Mouse (Mus musculus) embryonic facial prominence, embryonic 14.5 days (tissue): ENCODE measurements around the gene Fam240a. TPM values are rescaled to one million over a fixed set of nuclear protein-coding genes. Genes with fewer than 3 reads are reported as not detected.

Source experiments
- ATAC-seq: fragments of 200-750 bp; cut with Nextera tagmentation; 2 replicates; pipeline ENCODE4 v1.8.0; 2017; ENCODE audit warnings: low read depth, moderate number of reproducible peaks, moderate TSS enrichment
- DNase-seq: peaks from one replicate; pipeline ENCODE4 v3.0.0-alpha.2; 2015; ENCODE audit warnings: low spot score
- H3K27ac ChIP-seq: fragments of 300-500 bp; sonication (generic); replicated peaks from 2 replicates; pipeline ENCODE4 v1.5.1; 2014; ENCODE audit warnings: low read depth, mild to moderate bottlenecking, low read length, moderate library complexity
- H3K27me3 ChIP-seq: fragments of 300-500 bp; sonication (generic); replicated peaks from 2 replicates; pipeline ENCODE4 v1.6.1; 2014; ENCODE audit warnings: low read length; ENCODE audit not compliant: control insufficient read depth, insufficient read depth
- H3K36me3 ChIP-seq: fragments of 300-500 bp; sonication (generic); 2 replicates; pipeline ENCODE4 v1.6.1; 2014; ENCODE audit warnings: low read length, mixed read lengths; ENCODE audit not compliant: control insufficient read depth, insufficient read depth
- H3K4me1 ChIP-seq: fragments of 300-500 bp; sonication (generic); 2 replicates; pipeline ENCODE4 v1.6.1; 2014; ENCODE audit warnings: antibody characterized with exemption, low read length; ENCODE audit not compliant: control insufficient read depth, insufficient read depth
- H3K4me2 ChIP-seq: fragments of 300-500 bp; sonication (generic); 2 replicates; pipeline ENCODE4 v1.6.1; 2014; ENCODE audit warnings: low read depth, mild to moderate bottlenecking, low read length, moderate library complexity, mixed read lengths
- H3K4me3 ChIP-seq: fragments of 300-500 bp; sonication (generic); 2 replicates; pipeline ENCODE4 v1.5.1; 2014; ENCODE audit warnings: low read depth, mild to moderate bottlenecking, low read length
- H3K9ac ChIP-seq: fragments of 300-500 bp; sonication (generic); 2 replicates; pipeline ENCODE4 v1.6.1; 2014; ENCODE audit warnings: low read depth, mild to moderate bottlenecking, low read length, moderate library complexity, mixed read lengths
- H3K9me3 ChIP-seq: fragments of 300-500 bp; sonication (generic); 2 replicates; pipeline ENCODE4 v1.6.1; 2016; ENCODE audit warnings: low read length; ENCODE audit not compliant: control insufficient read depth
- WGBS: fragments of 180-500 bp; shearing (Covaris S2); extraction: QIAGEN DNeasy Blood & Tissue Kit; methylation state at CpG from one replicate; pipeline ENCODE4 v1.1.7; 2014; 5-methylcytosine and 5-hydroxymethylcytosine counted together
- polyA plus RNA-seq: library from polyadenylated mRNA; unstranded; fragments of >200 nt; fragmentation: Nextera tagmentation; extraction: Ambion mirVana; gene quantifications from 2 replicates; pipeline ENCODE4 v1.2.1, GENCODE M21; 2014

Gene Fam240a
- polyA plus RNA-seq, 1 experiment from 2014 or later, result not detected

DNA sequence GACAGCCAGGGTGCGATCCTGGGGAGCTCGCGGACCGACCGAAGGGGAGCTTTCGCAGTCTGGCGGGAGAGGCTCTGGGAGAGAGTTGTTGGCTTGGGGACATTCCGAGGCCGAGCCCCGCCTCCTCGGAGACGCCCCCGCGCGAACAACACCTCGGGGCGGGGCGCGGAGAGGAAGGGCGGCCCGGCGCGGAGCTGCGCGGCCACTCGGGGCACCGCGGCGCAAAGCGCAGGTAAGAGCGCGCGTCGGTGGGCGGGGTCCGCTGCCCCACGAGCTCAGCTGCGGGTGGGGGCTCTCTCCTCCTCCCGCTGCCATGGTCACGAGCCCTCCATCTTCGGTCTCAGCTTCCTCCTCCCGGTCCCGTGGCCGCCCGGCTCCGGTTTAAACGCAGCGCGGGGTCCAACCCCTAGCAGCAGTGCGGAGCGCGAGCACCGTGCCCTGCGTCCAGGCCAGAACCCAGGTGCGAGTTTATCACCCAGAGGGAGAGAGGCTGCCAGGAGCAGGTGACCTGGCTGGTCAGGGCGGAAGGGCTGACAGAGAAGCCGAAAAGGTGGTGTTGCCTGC is 36.6 kb downstream of the Fam240a start, which contains the start of gene Tmie:
Tmie (minus strand) TSS at position 116 of the 564 bp plus-strand sequence.
- no peaks in the 10 kb centered on the region for H3K9me3 ChIP-seq
- DNase-seq (peak; percentile 78), ATAC-seq (peak; percentile 88)
- H3K4me2 ChIP-seq, result peak within 1 kb of the TSS; percentile 92
- no peak within 1 kb of the TSS for H3K27ac ChIP-seq
- peak within 1 kb of the TSS; percentile 61 for H3K4me3 ChIP-seq
- peak within 1 kb of the TSS; percentile 68 for H3K9ac ChIP-seq
- peaks cover 13% of the 10 kb centered on the region for H3K27me3 ChIP-seq
- WGBS, result 0% methylated on average over 19 of the region's 57 CpGs
- H3K36me3 ChIP-seq, result no peaks in the 10 kb centered on the region
- H3K4me1 ChIP-seq, result peaks cover 14% of the 10 kb centered on the region

DNA sequence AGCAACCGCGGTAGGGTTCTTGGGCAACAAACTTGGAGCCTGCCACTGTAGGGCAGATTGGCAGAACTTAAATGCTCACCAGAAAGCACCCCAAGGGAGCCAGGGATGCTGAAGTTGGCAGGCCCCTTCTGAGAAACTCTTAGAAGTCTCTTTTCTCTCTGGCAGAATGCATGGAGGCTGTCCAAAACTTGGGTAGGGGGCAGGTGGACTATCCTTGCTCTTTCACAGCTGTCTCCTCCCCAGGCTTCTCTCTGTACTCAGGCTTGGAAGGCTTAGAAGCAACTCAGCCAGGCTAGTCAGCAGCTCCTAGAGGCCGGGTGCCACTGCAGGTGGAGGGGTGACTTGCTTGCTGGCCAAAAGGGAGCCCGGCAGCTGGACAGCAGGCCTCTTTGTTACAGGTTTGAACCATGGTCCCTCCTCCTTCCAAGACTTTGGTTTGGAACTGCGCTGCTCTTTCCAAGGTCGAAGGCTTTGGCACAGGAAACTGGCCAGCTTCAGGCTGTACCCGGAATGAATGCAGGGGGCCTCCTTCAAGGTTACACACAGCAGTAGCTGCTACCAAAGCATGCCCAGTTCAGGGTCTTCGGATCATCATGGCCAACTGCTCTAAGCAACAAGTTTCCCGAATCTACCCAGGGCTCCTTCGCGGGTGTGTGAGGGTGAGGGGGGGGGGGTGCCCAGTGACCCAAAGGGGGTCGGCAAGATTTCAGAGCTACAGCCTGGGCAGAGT is 37.3 kb downstream of the Fam240a start, which contains the start of gene Als2cl:
Als2cl (plus strand) TSS at position 680 of the 730 bp plus-strand sequence.
- no peak within 1 kb of the TSS for H3K27ac ChIP-seq
- no peaks in the 10 kb centered on the region for H3K9me3 ChIP-seq
- H3K4me2 ChIP-seq, result peak within 1 kb of the TSS; percentile 92
- H3K4me3 ChIP-seq, result peak within 1 kb of the TSS; percentile 61
- DNase-seq, result peak; percentile 24
- peaks cover 21% of the 10 kb centered on the region for H3K4me1 ChIP-seq
- H3K9ac ChIP-seq, result peak within 1 kb of the TSS; percentile 68
- H3K36me3 ChIP-seq, result no peaks in the 10 kb centered on the region
- peak; percentile 20; the same call in 1 of the 2 replicates for ATAC-seq
- peaks cover 13% of the 10 kb centered on the region for H3K27me3 ChIP-seq
- 11% methylated on average over 12 of the region's 12 CpGs for WGBS

DNA sequence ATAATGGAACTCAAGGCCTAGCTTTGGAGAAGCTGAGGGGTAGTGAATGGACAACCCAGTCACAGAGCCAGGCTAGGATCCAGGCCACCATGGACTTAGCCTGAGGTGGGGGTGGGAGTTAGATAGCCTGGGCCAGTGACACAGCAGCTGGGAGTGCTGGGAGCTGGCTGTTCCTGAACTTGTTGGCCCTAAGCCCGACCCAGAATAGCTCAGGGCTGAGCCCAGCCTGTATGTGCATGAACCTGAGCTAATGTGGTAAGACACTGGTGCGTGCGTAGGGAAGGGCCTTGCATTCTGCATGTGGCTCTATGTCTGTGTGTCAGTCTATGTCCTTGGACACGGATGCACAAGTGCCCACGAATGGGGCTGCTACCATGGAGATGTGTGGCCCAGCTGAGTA is 38.8 kb downstream of the Fam240a start:
- Histone ChIP-seq H3K4me3 (no peak overlapping the region), H3K4me1 (peaks cover 30% of the 10 kb centered on the region), H3K36me3 (no peaks in the 10 kb centered on the region), H3K27me3 (peaks cover 28% of the 10 kb centered on the region), H3K4me2 (no peak overlapping the region), H3K27ac (no peak overlapping the region), H3K9me3 (no peaks in the 10 kb centered on the region), H3K9ac (no peak overlapping the region)
- DNase-seq (no peak), ATAC-seq (no peak)
- WGBS, result 74% methylated on average over 5 of the region's 5 CpGs

DNA sequence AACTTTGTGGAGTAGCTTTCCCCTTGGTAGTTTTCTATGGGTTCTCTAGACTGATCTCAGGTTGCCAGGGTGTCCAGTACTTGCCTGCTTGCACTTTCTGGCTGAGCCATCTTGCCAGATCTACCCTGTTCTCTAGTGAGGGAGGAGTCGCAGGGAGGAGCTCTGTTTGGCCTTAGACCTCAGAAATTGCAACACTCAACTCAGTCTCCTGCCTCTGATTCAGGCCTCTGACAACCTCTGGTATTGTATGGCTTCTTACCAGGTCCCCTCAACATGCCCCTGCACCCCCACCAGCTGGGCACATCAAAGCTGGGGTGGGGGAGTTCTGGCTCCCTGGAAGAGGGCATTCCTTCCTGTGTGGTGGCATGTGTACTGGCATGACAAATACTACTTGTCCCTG is 39.3 kb downstream of the Fam240a start:
- Histone ChIP-seq H3K27ac (no peak overlapping the region), H3K9ac (no peak overlapping the region), H3K36me3 (no peaks in the 10 kb centered on the region), H3K27me3 (peaks cover 33% of the 10 kb centered on the region), H3K9me3 (no peaks in the 10 kb centered on the region), H3K4me1 (peaks cover 30% of the 10 kb centered on the region), H3K4me2 (no peak overlapping the region), H3K4me3 (no peak overlapping the region)
- no peak for ATAC-seq
- WGBS, result 81% methylated on average over 1 of the region's 1 CpGs
- DNase-seq, result no peak

DNA sequence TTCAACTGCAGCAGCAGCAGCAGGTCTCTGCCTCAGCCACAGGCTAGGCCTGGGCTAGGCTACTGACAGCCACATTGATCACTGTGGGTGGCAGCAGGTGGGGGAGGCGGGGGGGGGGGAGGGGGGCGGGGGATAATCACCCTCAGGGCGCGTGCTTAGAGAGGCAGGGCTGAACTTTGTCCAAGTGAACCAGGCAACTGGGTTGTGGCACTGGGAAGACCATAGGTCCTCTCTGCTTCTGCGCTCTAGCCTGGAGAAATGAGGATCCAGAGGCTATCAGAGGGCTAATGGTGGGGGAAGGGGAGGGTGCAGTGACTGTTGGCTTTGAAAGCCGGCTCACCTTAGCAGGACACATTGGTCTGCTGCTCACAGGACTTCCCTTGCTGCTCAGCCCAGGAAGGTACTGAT is 41.4 kb downstream of the Fam240a start:
- no peak overlapping the region for H3K4me3 ChIP-seq
- DNase-seq (no peak), ATAC-seq (peak; percentile 39; the same call in 1 of the 2 replicates)
- peaks cover 25% of the 10 kb centered on the region for H3K4me1 ChIP-seq
- H3K4me2 ChIP-seq, result no peak overlapping the region
- H3K9me3 ChIP-seq, result no peaks in the 10 kb centered on the region
- H3K27ac ChIP-seq, result no peak overlapping the region
- H3K36me3 ChIP-seq, result no peaks in the 10 kb centered on the region
- peaks cover 20% of the 10 kb centered on the region for H3K27me3 ChIP-seq
- no peak overlapping the region for H3K9ac ChIP-seq
- 39% methylated on average over 3 of the region's 6 CpGs for WGBS

DNA sequence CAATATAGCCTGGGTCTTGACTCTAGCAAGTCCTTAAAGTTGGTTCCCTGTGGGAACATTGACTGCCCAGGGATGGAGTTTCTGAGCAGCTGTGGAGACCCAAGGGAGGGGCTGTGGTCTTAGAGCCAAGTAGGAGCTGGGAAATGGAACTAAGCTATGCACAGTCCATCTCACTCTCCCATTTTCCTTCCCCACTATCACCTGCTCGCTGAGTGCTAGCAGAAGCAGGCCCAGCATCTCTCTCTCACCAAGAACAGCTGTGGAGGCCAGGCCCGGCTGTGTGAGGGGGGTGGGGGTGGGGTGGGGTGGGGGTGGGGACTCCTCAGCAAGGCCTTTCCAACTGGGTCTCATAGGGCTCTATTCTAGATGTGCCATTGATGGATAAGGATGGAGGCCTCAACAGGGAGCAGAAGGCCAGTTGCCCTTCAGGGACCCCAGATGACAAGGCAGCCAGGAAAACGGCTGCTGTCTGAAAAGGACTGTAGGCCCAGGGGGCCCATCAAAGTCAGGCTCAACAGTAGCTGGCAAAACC is 41.9 kb downstream of the Fam240a start:
- ATAC-seq (peak; percentile 27; the same call in 1 of the 2 replicates), DNase-seq (peak; percentile 32)
- H3K27ac ChIP-seq, result no peak overlapping the region
- no peak overlapping the region for H3K9ac ChIP-seq
- no peak overlapping the region for H3K4me3 ChIP-seq
- H3K9me3 ChIP-seq, result no peaks in the 10 kb centered on the region
- H3K4me1 ChIP-seq, result peaks cover 24% of the 10 kb centered on the region
- H3K27me3 ChIP-seq, result peaks cover 20% of the 10 kb centered on the region
- no peak overlapping the region for H3K4me2 ChIP-seq
- H3K36me3 ChIP-seq, result no peaks in the 10 kb centered on the region
- WGBS, result 15% methylated on average over 3 of the region's 3 CpGs

DNA sequence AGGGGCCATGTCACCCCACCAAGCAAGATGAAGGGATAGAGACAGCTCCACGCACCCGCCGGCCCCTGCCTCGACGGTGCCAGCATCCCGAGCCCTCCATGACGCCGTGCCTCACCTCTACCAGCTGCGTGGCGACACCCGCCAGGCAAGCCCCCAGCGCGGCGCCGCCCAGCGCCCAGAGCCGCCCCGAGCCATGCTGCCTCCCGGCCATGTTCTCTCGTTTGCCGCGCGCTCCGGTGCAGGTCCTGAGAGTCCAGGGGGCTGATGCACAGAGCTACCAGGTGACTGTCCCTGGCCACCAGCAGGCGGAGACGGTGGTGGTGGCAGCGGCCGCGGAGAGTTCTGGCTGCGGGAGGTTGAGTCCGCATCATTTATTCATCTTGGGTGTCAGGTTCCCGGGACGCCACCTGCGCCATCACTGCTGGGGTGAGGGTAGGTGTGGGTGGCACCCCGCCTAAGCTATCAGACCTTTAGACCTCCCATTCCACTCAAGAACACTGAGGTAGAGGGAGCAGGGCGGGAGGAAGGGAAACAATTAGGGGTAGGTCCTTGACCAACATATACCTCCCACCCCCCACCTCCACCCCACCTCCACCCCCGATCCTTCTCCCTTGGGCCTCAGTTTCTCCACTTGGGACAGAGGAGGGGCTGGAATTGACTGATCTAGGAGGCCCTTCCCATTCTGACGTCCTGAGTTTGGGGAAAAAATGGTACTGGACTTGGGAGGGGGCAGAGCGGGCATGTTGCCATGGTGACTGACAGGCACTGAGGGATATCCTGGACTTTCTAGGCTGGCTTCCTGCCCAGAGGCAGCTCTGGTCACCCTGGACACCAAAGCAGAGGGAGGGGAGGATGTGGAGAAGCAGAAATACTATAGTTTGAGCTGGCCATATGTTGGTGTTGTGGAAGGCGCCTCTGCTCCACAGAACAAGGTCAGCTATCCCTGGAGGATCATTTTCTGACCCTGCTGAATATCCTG is 42.7 kb downstream of the Fam240a start:
- ATAC-seq, result peak; percentile 23; the same call in 1 of the 2 replicates
- Histone ChIP-seq H3K4me3 (peak overlapping the region; percentile 22), H3K4me1 (peaks cover 19% of the 10 kb centered on the region), H3K9ac (peak overlapping the region; percentile 22; the same call in 1 of the 2 replicates), H3K36me3 (no peaks in the 10 kb centered on the region), H3K4me2 (peak overlapping the region; percentile 54), H3K27me3 (peaks cover 20% of the 10 kb centered on the region), H3K27ac (no peak overlapping the region), H3K9me3 (no peaks in the 10 kb centered on the region)
- WGBS, result 7% methylated on average over 39 of the region's 40 CpGs
- peak; percentile 61 for DNase-seq

DNA sequence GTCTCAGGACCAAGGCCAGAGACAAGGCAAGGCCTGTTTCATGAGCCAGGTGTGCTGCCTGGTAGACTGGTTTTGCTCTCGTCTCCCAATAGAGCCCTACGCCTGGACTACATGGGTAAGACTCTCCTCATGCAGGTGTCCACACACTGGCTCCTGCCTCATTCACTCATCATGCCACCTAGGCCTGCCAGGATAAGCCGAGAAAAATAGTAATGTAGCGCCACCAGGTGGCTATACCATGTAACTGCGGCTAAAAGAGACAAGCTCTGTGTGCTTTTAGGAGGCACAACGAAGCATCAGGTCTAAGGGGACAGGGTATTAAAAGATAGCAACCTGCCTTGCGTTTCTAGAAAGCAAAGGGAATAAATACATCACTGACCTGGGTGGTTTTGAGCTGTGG is 45.6 kb downstream of the Fam240a start:
- no peaks in the 10 kb centered on the region for H3K9me3 ChIP-seq
- H3K4me1 ChIP-seq, result peaks cover 19% of the 10 kb centered on the region
- 20% methylated on average over 7 of the region's 7 CpGs for WGBS
- DNase-seq (no peak), ATAC-seq (no peak)
- H3K36me3 ChIP-seq, result no peaks in the 10 kb centered on the region
- no peak overlapping the region for H3K4me2 ChIP-seq
- H3K9ac ChIP-seq, result no peak overlapping the region
- peaks cover 20% of the 10 kb centered on the region for H3K27me3 ChIP-seq
- no peak overlapping the region for H3K27ac ChIP-seq
- H3K4me3 ChIP-seq, result no peak overlapping the region
